Mouse (Mus musculus) retina, postnatal 7 days (tissue): Measurements from ENCODE around the gene Alad.

Experiments used
- DNase-seq: peaks from one replicate; pipeline ENCODE4 v3.0.0-alpha.2; 2012; ENCODE audit warnings: low read depth, low spot score

Alad gene

DNA sequence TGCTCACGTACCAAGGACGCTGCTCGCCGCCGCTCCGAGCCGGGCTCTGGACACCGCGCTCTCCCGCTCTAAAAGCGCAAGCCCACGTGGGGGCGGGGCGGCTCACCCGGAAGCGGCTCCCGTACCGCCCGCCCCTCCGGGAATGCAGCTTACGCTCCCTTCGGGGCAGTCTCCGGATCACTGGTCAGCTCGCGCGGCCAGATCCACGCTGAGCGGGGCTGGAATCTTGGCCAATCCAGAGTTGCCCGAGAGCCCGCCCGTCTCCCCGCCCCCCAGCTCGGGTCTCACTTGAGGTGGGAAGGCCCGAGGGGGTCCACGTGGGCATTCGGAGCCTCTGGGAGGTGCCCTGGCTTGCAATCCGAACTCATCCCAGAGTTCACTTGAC, at the start of gene Alad:
Gene Alad, minus strand, starts transcription at position 70 of the 385 bp plus-strand sequence.
- peak; percentile 76 for DNase-seq

DNA sequence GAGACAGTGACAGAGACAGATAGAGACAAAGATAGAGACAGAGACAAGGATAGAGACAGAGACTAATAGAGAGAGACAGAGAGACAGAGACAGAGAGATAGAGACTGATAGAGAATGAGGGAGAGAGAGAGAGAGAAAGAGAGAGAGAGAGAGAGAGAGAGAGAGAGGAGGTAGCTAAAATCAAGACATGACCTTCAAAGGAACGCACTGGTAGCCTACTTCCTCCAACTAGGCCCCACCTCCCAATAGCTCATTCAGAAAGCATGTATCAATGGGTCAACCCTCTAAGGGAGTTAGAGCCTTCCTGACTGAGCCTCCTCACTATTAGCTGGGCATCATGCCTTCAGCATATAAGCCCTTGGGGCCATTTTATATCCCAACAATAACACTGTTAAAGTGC, 48.6 kb upstream of the Alad start:
- no peak for DNase-seq

GRCm38 (mm10) chr4:62567696-62568095, 48.0 kb upstream of the Alad start:
- no peak for DNase-seq

GRCm38 (mm10) chr4:62566530-62566929, 46.8 kb upstream of the Alad start:
- no peak for DNase-seq

GRCm38 (mm10) chr4:62562006-62562405, 42.3 kb upstream of the Alad start:
- DNase-seq = no peak

DNA sequence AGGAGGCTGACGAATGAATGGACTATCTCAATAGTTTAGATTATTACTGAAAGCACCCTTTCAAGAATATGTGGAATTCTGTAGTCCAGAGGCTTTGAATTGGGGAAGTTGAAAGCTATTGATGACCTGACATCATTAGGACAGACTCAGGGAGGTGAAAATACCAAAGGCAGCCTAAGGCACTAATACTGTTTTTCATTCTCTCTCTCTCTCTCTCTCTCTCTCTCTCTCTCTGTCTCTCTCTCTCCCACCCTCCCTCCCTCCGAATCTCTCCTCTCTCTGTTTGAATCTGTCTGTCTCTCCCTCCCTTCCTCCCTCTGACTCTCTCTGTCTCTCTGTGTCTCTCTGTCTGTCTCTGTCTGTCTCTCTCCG, 41.9 kb upstream of the Alad start:
- DNase-seq = no peak

- DNase-seq = peak; percentile 67
These were observed 41.4 kb upstream of the Alad start for GRCm38 (mm10) chr4:62560963-62561629.

DNA sequence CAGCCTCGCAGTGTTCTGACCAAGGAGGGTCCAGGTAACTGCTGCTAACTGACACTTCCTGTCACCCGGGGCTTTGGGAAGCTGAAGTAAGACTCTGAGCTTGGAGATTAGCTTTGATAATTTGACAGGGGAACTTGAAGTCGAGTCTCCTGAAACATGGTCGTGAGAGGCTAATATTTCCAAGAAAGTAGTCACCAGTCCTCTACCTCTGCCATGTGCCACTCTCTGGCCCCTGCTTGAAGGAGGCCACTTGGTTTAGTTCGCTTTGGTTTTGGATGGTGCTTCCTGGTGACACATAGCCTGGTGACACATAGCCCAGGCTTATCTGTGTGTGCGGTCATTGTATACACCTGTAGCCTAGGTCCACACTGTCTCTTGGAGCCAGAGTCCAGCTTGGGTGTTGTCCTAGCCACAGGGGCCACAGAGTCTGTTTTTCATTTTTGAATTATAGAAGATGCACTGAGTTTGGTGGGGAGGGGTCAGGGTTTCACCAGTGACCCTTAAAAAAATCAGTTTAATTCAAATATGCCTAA, 40.1 kb upstream of the Alad start, which contains the start of gene Rgs3:
Gene Rgs3, plus strand, starts transcription at position 51 of the 533 bp plus-strand sequence.
- DNase-seq = no peak

GRCm38 (mm10) chr4:62557436-62557835, 37.7 kb upstream of the Alad start:
- no peak for DNase-seq

DNA sequence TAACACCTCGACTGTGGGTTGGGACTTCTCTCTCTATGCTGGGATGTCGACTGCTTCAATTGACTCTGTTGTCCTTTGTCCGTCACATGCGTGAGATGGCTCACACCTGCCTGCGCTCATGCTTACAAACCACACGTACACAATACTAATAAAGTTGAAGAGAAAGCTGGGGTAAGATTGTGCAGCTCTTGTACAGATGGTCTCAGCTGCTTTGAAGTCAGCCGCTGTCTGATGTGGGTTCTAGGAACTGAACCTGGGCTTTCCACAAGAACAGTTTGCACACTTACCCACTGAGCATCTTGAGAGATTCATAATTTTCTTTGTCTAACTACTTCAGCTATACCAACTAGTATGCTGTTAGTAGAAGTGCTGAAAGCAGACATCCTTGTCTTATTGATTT, 32.2 kb upstream of the Alad start:
- no peak for DNase-seq

- DNase-seq = no peak
These were observed 25.1 kb upstream of the Alad start for GRCm38 (mm10) chr4:62544801-62545200.

DNA sequence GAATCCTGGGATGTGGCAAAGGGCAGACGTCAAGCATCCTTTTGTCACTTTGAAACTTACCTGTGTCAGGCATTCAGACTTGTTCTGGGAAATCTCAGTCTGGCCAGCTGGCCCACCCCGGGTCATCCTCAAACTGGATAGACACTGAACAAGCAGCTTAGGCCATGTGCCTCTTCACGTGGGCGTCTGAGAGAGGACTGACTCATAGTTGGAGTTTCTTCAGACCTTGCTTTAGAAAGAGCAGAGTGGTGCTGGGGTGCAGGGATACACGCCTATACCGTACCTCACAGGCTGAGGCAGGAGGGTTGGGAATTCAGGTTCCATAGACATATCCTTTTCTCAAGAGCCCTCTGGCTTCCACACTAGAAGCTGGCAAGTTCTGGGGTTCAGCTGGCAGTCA, 24.1 kb upstream of the Alad start:
- no peak for DNase-seq

GRCm38 (mm10) chr4:62541802-62542201, 22.1 kb upstream of the Alad start:
- DNase-seq = no peak

GRCm38 (mm10) chr4:62533729-62534128, 14.0 kb upstream of the Alad start:
- DNase-seq = no peak

DNA sequence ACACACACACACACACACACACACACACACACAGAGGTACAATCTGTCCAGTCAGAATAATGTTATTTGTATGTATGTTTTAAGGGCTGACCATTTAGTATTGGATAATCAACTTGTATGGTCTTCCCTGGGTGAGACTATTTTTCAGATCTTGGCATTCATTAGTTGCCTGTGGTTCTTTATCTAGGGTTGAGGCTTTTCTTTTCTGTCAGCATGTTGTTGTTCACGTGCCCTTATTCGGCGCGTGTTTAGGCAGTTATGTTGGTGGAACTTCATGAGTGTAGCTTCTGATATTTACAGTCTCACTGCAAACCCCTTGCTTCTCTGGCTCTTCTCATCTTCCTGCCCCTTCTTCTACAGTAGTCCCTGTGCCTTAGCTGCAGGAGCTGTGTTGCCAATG, 7.9 kb upstream of the Alad start:
- no peak for DNase-seq

- DNase-seq = no peak
These were observed 6.5 kb upstream of the Alad start for GRCm38 (mm10) chr4:62526256-62526655.

GRCm38 (mm10) chr4:62525489-62525811, 5.7 kb upstream of the Alad start:
- no peak for DNase-seq

GRCm38 (mm10) chr4:62524651-62525488, 5.2 kb upstream of the Alad start, which contains the start of the genes Pole3 and 4933430I17Rik:
TSS of gene Pole3 (minus strand) at chr4:62525068.
TSS of gene 4933430I17Rik (plus strand) at chr4:62525369.
- DNase-seq = peak; percentile 100

DNA sequence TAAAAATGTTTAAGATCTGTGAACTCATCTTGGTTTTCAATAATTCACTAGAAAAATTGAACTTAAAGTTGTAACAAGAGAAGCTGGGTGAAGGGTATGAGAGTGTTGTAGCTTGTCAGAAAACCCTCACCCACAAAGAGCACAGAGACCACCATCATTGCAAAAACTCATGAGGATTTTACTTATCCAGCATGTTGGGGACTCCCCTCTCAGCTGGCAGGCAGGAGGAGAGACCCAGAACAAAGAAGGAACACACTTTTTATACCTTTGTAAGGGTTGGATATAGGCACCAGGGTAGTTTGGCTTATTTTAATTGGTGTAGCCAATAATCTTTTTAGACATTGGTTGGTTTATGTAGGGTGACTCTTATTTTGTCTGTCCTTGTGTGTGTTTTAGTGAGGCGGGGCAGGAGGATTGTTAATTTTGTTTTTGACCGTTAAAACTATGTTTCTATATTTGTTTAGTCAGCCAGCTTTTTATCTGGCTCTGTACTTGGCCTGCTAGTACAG, 1.2 kb upstream of the Alad start:
- no peak for DNase-seq

DNA sequence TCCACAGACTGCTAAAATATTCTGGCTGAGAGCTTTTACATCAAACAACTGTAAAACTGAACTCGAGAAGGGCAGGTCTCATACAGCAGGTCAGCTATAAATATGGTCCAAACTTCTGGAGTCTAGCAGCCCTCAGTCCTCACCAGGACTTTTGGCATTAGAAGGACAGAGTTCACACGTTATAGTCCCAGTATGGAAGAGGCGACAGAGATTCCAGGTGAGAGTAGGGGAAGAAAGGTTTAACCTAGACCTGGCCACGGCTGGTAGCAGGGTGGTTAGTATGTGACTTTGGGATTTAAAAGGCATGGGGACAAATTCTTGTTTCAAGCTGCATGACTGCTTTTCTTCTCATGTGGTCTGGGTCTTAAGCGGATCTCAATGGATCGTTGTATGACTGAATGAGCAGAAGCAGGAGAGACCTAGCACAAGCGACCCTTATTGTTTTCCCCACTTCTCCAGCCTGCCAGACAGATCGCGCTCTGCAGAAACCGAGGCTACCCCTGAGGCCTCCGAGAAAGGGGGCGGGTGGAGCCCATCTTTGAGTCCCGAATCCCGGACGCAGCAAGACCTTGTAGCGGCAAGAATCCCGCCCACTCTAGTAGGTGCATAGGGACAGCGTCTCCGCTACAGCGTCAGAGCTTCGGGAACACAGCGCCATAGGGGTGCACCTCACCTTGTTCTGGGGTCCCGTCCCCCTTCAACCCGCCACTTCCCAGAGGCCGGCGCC, 433 bp downstream of the Alad start:
- no peak for DNase-seq

- DNase-seq = no peak
These were observed 1.1 kb downstream of the Alad start for GRCm38 (mm10) chr4:62518416-62519121.
